Mouse (Mus musculus) CD4-positive helper T cell, adult 2 months (primary cell): ENCODE data around the gene Olfr1309.
"Not testable (repeated sequence)": the region's sequence is repeated elsewhere in the genome, so short reads cannot be mapped to it uniquely, and the experiment has no call there.

Source experiments
- DNase-seq: peaks from one replicate; pipeline ENCODE4 v3.0.0-alpha.2; 2012; ENCODE audit warnings: low read depth, missing footprints, low spot score

The Olfr1309 gene

DNA sequence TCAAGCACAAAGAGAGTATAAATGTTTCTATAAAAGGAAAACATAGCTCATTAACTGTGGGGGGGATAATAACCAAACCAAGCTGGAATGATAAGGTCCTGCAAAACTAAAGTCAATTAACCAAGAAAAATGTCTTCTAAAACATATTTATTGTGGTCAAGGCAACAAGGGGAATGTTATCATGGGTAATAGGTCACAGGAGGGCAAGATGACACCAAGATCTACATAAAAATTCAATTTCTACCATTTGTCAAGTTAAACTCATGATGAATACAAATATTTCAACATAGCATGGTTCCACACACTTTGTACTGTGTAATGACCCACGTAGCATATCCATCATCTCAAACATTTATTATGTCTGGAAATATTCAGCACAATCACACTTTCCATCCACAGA lies at the start of gene Olfr1309:
Gene Olfr1309, minus strand, starts transcription at position 101 of the 400 bp plus-strand sequence.
- DNase-seq: no peak

DNA sequence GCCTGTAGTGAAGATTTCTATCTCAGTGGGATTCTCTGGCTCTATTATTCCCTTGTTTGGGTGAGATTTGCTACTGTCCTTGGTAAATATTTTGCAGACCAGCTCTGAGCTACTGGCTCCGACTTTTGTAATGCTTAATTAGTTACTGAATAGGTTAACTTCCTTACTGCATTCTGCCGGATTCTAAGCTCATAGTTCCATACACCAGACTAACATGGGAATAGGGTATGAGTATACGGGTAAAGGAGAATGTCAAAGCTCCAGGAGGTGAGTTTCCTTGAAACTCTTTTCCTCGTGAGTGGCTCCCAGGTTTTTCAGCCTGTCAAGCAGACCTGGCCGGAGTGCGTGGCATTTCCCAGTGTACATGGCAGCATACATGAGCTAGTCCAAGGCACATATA lies 36.9 kb upstream of the Olfr1309 start:
- DNase-seq: not testable (repeated sequence)

DNA sequence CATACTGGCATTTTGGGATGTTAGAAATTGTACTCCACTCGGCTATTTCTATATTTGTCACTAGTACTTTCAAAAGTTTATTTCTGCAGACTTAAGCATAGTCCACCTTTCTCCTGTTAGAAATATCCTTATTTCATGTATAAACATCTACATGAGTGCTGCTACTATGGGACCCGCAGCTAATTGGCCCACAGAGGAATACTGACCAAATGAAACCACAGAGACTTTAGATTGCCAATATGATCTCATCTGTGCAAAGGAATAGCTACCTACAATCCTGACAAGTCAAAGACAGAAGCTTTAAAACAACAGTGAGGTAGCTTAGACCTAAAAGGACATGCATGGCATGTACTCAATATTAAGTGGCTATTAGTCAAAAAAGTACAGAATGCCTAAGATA lies 34.2 kb upstream of the Olfr1309 start, which contains the start of gene Olfr1311:
Gene Olfr1311, minus strand, starts transcription at position 101 of the 400 bp plus-strand sequence.
- no peak for DNase-seq

DNA sequence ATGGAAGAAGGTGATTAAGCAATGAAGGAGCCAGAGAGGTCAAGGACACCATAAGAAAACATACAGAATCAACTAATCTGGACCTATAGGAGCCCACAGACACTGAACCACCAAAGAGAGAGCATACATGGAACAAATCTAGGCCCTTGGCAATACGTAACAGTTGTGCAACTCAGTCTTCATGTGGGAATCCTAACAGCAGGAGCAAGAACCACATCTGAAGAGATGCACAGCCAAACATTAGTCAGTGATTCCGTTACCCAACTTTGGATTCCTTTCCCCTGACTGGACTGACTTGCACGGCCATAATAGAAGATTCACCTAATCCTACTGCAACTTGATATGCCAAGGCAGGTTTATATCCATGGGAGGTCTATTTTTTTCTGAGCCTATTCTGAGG lies 24.8 kb upstream of the Olfr1309 start:
- no peak for DNase-seq

DNA sequence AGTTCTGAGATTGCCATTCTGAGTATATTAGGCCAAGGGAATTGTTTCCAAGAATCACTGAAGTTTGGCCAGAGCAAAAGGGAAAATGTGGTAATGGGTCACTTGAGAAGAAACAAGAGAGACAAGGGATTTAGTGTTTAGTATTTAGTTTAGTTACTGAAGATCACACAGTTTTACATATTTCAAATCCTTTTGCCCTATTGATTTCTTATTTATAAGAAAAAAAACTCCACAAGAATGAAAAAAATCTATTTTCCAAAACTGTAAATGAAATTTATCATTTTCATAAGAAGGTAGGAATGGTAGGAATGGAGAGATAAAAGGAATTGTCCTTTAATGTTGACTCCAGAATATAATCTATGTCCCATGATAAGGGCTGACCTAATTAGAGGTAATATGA lies 22.5 kb upstream of the Olfr1309 start, which contains the start of gene Olfr1310:
Gene Olfr1310, minus strand, starts transcription at position 101 of the 400 bp plus-strand sequence.
- DNase-seq: no peak

DNA sequence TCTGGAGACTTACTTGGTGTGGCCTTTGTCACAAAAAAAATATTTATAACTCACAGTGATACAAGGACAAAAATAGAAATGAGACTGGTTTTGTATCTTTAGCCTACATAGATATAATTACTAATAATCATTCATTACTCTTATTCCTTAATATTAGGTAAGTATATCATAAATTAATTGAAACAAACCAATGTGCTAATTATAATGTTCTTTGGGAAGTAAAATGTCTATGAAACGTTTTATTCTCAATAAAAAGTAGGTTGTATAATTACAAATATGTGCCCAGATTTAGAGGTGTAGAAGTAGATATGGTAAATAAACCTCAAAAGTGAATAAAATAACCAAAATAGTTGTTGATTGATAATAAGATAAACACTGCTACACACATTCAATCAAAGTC lies 25.2 kb downstream of the Olfr1309 start, which contains the start of gene Olfr1308:
Gene Olfr1308, minus strand, starts transcription at position 101 of the 400 bp plus-strand sequence.
- no peak for DNase-seq

DNA sequence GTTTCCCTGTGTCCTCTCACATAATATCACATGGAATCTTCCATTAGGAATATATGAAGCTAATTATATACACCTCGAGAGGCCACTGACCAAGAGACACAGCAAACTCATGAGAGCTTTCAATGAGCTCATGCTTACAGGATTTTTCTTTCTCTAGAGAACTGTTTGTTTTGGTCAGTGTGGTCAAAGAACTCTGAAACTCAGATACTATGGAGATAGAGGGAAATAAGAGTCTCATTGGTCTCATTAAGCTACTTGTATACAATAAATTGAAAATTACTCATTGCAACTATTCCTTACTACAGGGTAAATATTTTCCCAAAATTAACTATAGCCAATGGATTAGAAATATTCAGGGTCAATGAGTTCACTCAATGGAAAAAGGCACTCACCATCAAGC lies 40.7 kb downstream of the Olfr1309 start, which contains the start of gene Olfr1307:
Gene Olfr1307, minus strand, starts transcription at position 101 of the 400 bp plus-strand sequence.
- DNase-seq: no peak
